Mouse (Mus musculus): ENCODE measurements at regions not wholly inside any gene's neighbourhood (a gene's known extent, or its start where the extent isn't known, plus 50 kb on each side); places are given as distances from the start of the nearest gene placed in this dataset.

DNA sequence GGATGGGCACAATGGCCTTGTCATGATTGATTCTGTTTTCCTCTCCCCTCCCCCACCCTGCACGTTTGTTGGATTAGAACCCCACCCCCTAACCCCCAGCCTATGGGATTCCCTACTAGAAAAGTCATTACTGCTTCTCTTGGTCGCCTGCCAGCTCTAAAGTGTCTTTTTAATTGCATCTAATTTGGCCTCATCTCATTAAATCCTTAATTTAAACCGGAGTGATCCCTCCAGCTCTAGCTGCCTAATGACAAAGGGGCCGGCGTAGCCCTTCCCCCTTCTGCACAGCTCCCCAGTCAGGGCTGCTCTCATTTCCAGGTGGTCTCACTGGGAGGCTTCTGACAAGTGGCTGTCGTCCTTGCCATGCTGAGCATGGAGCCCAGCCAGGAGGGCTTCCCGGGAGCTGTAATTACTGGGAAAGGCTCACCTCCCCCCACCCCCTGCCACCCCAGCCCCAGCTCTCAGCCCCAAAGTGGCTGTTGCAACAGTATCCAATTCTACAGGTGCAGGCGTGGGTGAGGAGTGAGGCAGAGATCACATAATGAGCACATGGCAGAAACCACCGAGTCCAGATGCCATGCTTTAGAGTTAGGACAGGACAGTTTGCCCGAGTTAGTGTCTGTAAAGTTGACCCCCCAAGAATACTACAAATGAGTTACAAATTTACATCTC is 84.8 kb upstream of the Aldh1b1 start:
- WGBS, result 4% methylated on average over 10 of the region's 10 CpGs
- Histone ChIP-seq H3K36me3 (ENCODE audit: control insufficient read depth, insufficient read depth, low read length) (no peaks in the 10 kb centered on the region), H3K4me1 (ENCODE audit: control insufficient read depth, insufficient read depth, low read length) (peaks cover 10% of the 10 kb centered on the region; the same call in 1 of the 2 replicates), H3K4me3 (replicated peaks; ENCODE audit: low read length) (no peak overlapping the region), H3K27ac (replicated peaks; ENCODE audit: low read depth, low read length) (no peak overlapping the region), H3K9me3 (ENCODE audit: control insufficient read depth, low read length) (no peaks in the 10 kb centered on the region), H3K27me3 (ENCODE audit: control insufficient read depth, insufficient read depth, low read length) (no peaks in the 10 kb centered on the region), H3K9ac (ENCODE audit: low read depth, low read length, severe bottlenecking) (no peak overlapping the region), H3K4me2 (replicated peaks; ENCODE audit: low read depth, low read length, severe bottlenecking) (no peak overlapping the region)
- DNase-seq (ENCODE audit: low spot score), result no peak
- TF ChIP-seq POLR2A (IDR thresholded peaks at IDR 0.05; ENCODE audit: borderline replicate concordance, extremely low read depth, insufficient read depth, insufficient read length), result no peak
- no peak for ATAC-seq (ENCODE audit: low FRiP score, low read depth)

DNA sequence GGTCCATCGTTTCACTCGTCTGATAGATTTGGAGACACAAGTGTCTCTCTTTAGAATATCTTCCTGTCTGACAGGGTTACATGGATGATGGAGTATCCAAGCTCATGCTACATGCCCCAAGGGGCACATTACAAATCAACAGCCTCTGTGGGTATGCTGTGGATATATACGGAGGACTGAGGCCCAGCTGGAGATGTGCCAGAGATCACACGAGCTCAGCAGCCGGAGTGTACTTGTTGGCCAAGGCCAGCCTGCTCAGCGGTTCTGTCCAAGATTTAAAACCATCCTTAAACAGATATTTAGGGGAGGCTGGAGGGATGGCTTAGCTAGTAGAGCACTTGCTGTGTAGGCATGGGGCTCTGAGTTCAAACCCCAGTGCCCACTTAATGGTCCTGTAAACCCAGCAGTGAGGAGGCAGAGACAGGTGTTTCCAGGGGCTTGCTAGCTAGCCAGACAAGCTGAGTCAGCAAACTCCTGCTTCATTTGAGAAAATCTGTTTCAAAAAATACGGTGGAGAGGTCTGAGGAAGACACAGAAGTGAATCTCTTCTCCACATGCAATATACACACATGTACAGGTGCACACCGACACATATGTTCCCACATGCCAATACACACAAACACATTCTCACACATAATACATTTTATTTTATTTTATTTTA is 85.6 kb upstream of the Aldh1b1 start:
- H3K9ac ChIP-seq (ENCODE audit: low read depth, low read length, severe bottlenecking), result no peak overlapping the region
- ATAC-seq (ENCODE audit: low FRiP score, low read depth) (no peak), DNase-seq (ENCODE audit: low spot score) (peak; percentile 31)
- H3K27me3 ChIP-seq (ENCODE audit: control insufficient read depth, insufficient read depth, low read length), result no peaks in the 10 kb centered on the region
- H3K36me3 ChIP-seq (ENCODE audit: control insufficient read depth, insufficient read depth, low read length), result no peaks in the 10 kb centered on the region
- no peak for TF ChIP-seq POLR2A (IDR thresholded peaks at IDR 0.05; ENCODE audit: borderline replicate concordance, extremely low read depth, insufficient read depth, insufficient read length)
- 39% methylated on average over 8 of the region's 8 CpGs for WGBS
- H3K27ac ChIP-seq (replicated peaks; ENCODE audit: low read depth, low read length), result no peak overlapping the region
- H3K4me3 ChIP-seq (replicated peaks; ENCODE audit: low read length), result no peak overlapping the region
- peaks cover 10% of the 10 kb centered on the region; the same call in 1 of the 2 replicates for H3K4me1 ChIP-seq (ENCODE audit: control insufficient read depth, insufficient read depth, low read length)
- H3K9me3 ChIP-seq (ENCODE audit: control insufficient read depth, low read length), result no peaks in the 10 kb centered on the region
- no peak overlapping the region for H3K4me2 ChIP-seq (replicated peaks; ENCODE audit: low read depth, low read length, severe bottlenecking)

DNA sequence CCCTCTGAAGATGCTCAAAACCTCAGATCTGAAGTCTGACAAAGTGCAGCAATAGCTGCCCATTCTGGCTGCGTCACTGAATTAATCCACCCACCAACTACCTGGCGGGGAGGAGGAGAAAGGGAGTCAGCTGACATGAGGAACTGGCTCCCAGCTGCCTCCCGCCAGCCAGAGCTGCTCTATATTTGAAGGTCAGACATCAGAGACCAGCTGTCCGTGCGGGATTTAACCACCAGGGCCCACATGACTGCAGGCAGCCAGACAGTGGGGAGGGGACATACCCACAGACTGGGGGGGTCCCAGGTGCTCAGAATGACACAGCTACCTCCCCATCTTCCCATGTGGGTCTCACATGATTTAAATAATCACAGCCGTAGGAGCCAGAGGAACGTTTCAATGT is 94.8 kb upstream of the Aldh1b1 start:
- ATAC-seq (ENCODE audit: low FRiP score, low read depth) (no peak), DNase-seq (ENCODE audit: low spot score) (no peak)
- TF ChIP-seq POLR2A (IDR thresholded peaks at IDR 0.05; ENCODE audit: borderline replicate concordance, extremely low read depth, insufficient read depth, insufficient read length), result no peak
- Histone ChIP-seq H3K4me3 (replicated peaks; ENCODE audit: low read length) (no peak overlapping the region), H3K36me3 (ENCODE audit: control insufficient read depth, insufficient read depth, low read length) (no peaks in the 10 kb centered on the region), H3K9ac (ENCODE audit: low read depth, low read length, severe bottlenecking) (no peak overlapping the region), H3K9me3 (ENCODE audit: control insufficient read depth, low read length) (no peaks in the 10 kb centered on the region; the same call in 1 of the 2 replicates), H3K27me3 (ENCODE audit: control insufficient read depth, insufficient read depth, low read length) (no peaks in the 10 kb centered on the region), H3K27ac (replicated peaks; ENCODE audit: low read depth, low read length) (no peak overlapping the region), H3K4me2 (replicated peaks; ENCODE audit: low read depth, low read length, severe bottlenecking) (no peak overlapping the region), H3K4me1 (ENCODE audit: control insufficient read depth, insufficient read depth, low read length) (no peaks in the 10 kb centered on the region)
- 33% methylated on average over 7 of the region's 7 CpGs for WGBS

GRCm38 (mm10) chr4:45699601-45700000 is 99.2 kb upstream of the Aldh1b1 start:
- DNase-seq (ENCODE audit: low spot score) (no peak), ATAC-seq (ENCODE audit: low FRiP score, low read depth) (no peak)
- Histone ChIP-seq H3K27ac (replicated peaks; ENCODE audit: low read depth, low read length) (no peak overlapping the region), H3K4me2 (replicated peaks; ENCODE audit: low read depth, low read length, severe bottlenecking) (no peak overlapping the region), H3K36me3 (ENCODE audit: control insufficient read depth, insufficient read depth, low read length) (no peaks in the 10 kb centered on the region), H3K27me3 (ENCODE audit: control insufficient read depth, insufficient read depth, low read length) (no peaks in the 10 kb centered on the region), H3K4me3 (replicated peaks; ENCODE audit: low read length) (no peak overlapping the region), H3K9me3 (ENCODE audit: control insufficient read depth, low read length) (no peaks in the 10 kb centered on the region; the same call in 1 of the 2 replicates), H3K9ac (ENCODE audit: low read depth, low read length, severe bottlenecking) (no peak overlapping the region), H3K4me1 (ENCODE audit: control insufficient read depth, insufficient read depth, low read length) (no peaks in the 10 kb centered on the region)
- 75% methylated on average over 3 of the region's 3 CpGs for WGBS
- no peak for TF ChIP-seq POLR2A (IDR thresholded peaks at IDR 0.05; ENCODE audit: borderline replicate concordance, extremely low read depth, insufficient read depth, insufficient read length)

DNA sequence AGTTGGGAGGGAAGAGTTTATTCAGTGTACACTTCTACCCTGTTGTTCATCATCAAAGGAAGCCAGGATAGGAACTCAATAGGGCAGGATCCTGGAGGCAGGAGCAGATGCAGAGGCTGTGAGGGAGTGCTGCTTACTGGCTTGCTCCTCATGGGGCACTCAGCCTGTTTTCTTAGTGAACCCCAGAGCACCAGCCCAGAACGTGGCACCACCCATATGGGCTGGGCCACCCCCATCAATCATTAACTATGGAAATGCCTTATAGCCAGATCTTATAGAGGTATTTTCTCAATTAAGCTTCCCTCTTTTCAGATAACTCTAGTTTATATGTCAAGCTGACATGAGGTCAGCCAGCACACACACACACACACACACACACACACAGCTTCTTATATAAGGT is 103.6 kb upstream of the Aldh1b1 start:
- no peak for ATAC-seq (ENCODE audit: low FRiP score, low read depth)
- DNase-seq (ENCODE audit: low spot score), result no peak
- no peak overlapping the region for H3K9ac ChIP-seq (ENCODE audit: low read depth, low read length, severe bottlenecking)
- no peak overlapping the region for H3K27ac ChIP-seq (replicated peaks; ENCODE audit: low read depth, low read length)
- WGBS, result 31% methylated on average over 1 of the region's 1 CpGs
- no peaks in the 10 kb centered on the region for H3K36me3 ChIP-seq (ENCODE audit: control insufficient read depth, insufficient read depth, low read length)
- no peak overlapping the region for H3K4me2 ChIP-seq (replicated peaks; ENCODE audit: low read depth, low read length, severe bottlenecking)
- no peak for TF ChIP-seq POLR2A (IDR thresholded peaks at IDR 0.05; ENCODE audit: borderline replicate concordance, extremely low read depth, insufficient read depth, insufficient read length)
- no peak overlapping the region for H3K4me3 ChIP-seq (replicated peaks; ENCODE audit: low read length)
- H3K9me3 ChIP-seq (ENCODE audit: control insufficient read depth, low read length), result no peaks in the 10 kb centered on the region
- H3K4me1 ChIP-seq (ENCODE audit: control insufficient read depth, insufficient read depth, low read length), result no peaks in the 10 kb centered on the region
- no peaks in the 10 kb centered on the region for H3K27me3 ChIP-seq (ENCODE audit: control insufficient read depth, insufficient read depth, low read length)
